ENCODE assay signal across 7 mouse cellular contexts in the genomic region with DNA sequence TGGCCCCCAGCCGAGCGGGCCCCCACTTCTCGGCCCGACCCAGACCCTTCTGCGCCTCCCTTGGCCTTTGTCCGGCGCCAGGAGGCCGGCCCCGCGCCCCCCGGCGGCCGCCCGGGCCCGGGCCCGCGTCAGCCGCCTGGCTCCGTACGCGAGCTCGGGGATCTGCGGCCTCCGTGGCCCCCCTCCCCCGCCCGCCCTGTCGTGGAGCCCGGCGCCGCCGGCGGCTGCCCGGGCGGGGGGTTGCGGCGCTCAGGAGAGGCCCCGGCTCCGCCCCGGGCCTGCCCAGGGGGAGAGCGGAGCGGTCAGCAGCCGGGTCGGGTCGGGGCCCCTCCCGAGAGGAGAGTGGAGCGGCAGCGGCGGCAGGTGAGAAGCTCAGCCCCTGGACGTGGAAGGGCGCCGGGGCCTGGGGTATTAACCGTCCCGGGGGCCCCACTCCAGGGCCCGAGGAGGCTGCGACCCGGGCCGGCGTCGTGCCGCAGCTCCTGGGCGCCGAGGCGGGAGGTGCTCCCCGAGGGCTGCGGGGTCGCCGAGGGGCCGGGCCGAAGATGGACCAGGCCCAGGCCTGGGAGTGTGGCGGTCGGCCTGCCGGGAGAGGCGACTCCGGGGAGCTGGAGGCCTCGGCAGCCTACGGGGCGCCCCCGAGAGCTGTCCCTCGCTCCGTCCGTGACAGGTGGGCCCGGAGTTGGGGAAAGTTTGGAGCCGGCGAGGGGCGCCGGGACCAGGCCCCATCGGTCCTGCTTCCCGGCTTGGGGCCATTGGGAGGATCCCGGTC. TPM values are rescaled to one million over a fixed set of nuclear protein-coding genes. Genes with fewer than 3 reads are reported as not detected.
DNase-seq lines count a peak whose midpoint lies in the region; ATAC-seq and TF ChIP-seq lines count a peak whose summit lies in the region.

No protein-coding gene starts in this region.

- peak overlapping the region; percentile 99 for H3K9ac ChIP-seq in midbrain, postnatal 0 days (replicated peaks; ENCODE audit: low read length, poor library complexity, severe bottlenecking)

- H3K9me3 ChIP-seq in midbrain, postnatal 0 days (ENCODE audit: low read length) = no peaks in the 10 kb centered on the region

- no peak for TF ChIP-seq CTCF in midbrain, postnatal 0 days (IDR thresholded peaks at IDR 0.05)

- peak overlapping the region; percentile 93 for H3K4me3 ChIP-seq in midbrain, postnatal 0 days (ENCODE audit: low read depth, low read length)

- 0% methylated on average over 51 of the region's 89 CpGs for WGBS in midbrain, postnatal 0 days

- H3K4me2 ChIP-seq in midbrain, postnatal 0 days (ENCODE audit: low read depth, low read length, poor library complexity, severe bottlenecking) = peak overlapping the region; percentile 94

- H3K27ac ChIP-seq in midbrain, postnatal 0 days (ENCODE audit: low read depth, low read length) = peak overlapping the region; percentile 95

- peaks cover 7% of the 10 kb centered on the region; the same call in 1 of the 2 replicates for H3K4me1 ChIP-seq in midbrain, postnatal 0 days (ENCODE audit: insufficient read depth, low read length)

- DNase-seq in adrenal gland, adult 2 months = peak; percentile 77
- peak; percentile 68 for DNase-seq in embryo, embryonic 9.5 days (ENCODE audit: extremely low spot score)
- DNase-seq in heart, adult 11 months = peak; percentile 95
- DNase-seq in kidney, adult 11 months = peak; percentile 34
- peak; percentile 58 for DNase-seq in liver
- peak; percentile 22 for DNase-seq in midbrain, postnatal 0 days (ENCODE audit: low spot score)
- peak; percentile 23 to 27 for DNase-seq in spleen, postnatal 36 days (ENCODE audit: low spot score in 2 of 2)

- peak; percentile 50 for ATAC-seq in midbrain, postnatal 0 days (ENCODE audit: low FRiP score)

- H3K27me3 ChIP-seq in midbrain, postnatal 0 days (ENCODE audit: insufficient read depth, low read length) = no peaks in the 10 kb centered on the region

- peaks cover 5% of the 10 kb centered on the region; the same call in 1 of the 2 replicates for H3K36me3 ChIP-seq in midbrain, postnatal 0 days (ENCODE audit: insufficient read depth, low read length)

RNA-seq across cellular contexts. Expression of a gene that starts 3.3 kb away (rescaled TPM):
- total RNA-seq in adrenal gland, adult 2 months (2021) = 10 to 100 TPM; 44.6 to 68.5 TPM
- 7.1 and 10.9 TPM in 2 replicates for polyA plus RNA-seq in adrenal gland, adult 2 months (2012; rRNA removed)
- 66.5 and 81.1 TPM in 2 replicates for total RNA-seq in midbrain, postnatal 0 days (2014; rRNA removed)
- 12.3 and 15.3 TPM in 2 replicates for polyA plus RNA-seq in midbrain, postnatal 0 days (2015; fragmentation: Nextera tagmentation; extraction: Ambion mirVana)

RNA-seq across cellular contexts. Expression of a gene that starts 35.2 kb away (rescaled TPM):
- total RNA-seq in adrenal gland, adult 2 months (2021) = not detected
- not detected in 2 replicates for polyA plus RNA-seq in adrenal gland, adult 2 months (2012; rRNA removed)
- not detected in 2 replicates for total RNA-seq in midbrain, postnatal 0 days (2014; rRNA removed)
- not detected in 2 replicates for polyA plus RNA-seq in midbrain, postnatal 0 days (2015; fragmentation: Nextera tagmentation; extraction: Ambion mirVana)

RNA-seq across cellular contexts. Expression of a gene that starts 55.6 kb away (rescaled TPM):
- 10 to 100 TPM; 18.9 to 24.0 TPM for total RNA-seq in adrenal gland, adult 2 months (2021)
- 9.0 and 9.2 TPM in 2 replicates for polyA plus RNA-seq in adrenal gland, adult 2 months (2012; rRNA removed)
- 25.2 and 28.0 TPM in 2 replicates for total RNA-seq in midbrain, postnatal 0 days (2014; rRNA removed)
- polyA plus RNA-seq in midbrain, postnatal 0 days (2015; fragmentation: Nextera tagmentation; extraction: Ambion mirVana) = 30.0 and 35.6 TPM in 2 replicates

Comparison
In these comparisons a context has a peak if more than half of its experiments do, and no peak if none do; other contexts are left out.
1. Peak in every context shown above with its lines: DNase-seq, ATAC-seq, H3K4me3 ChIP-seq and H3K27ac ChIP-seq.
2. DNase-seq: peak in every context shown above with its lines; median percentile 95 in heart, adult 11 months; 77 in adrenal gland, adult 2 months; 68 in embryo, embryonic 9.5 days; 58 in liver; 34 in kidney, adult 11 months; 25 in spleen, postnatal 36 days; 22 in midbrain, postnatal 0 days.